Mouse (Mus musculus) midbrain, postnatal 0 days (tissue): ENCODE results near the gene Pnliprp1. TPM values are rescaled to one million over a fixed set of nuclear protein-coding genes. Genes with fewer than 3 reads are reported as not detected.

ENCODE experiments used
- ATAC-seq: fragments of 200-750 bp; cut with Nextera tagmentation; 2 replicates; pipeline ENCODE4 v1.8.0; 2017; ENCODE audit warnings: moderate number of reproducible peaks, mild to moderate bottlenecking, moderate TSS enrichment, moderate library complexity; ENCODE audit not compliant: low FRiP score
- DNase-seq: peaks from one replicate; pipeline ENCODE4 v3.0.0-alpha.2; 2015; ENCODE audit warnings: low spot score
- H3K27ac ChIP-seq: fragments of 300-500 bp; sonication (generic); 2 replicates; pipeline ENCODE4 v1.5.1; 2014; ENCODE audit warnings: low read depth, mild to moderate bottlenecking, low read length, mixed read lengths
- H3K27me3 ChIP-seq: fragments of 300-500 bp; sonication (generic); 2 replicates; pipeline ENCODE4 v1.6.1; 2014; ENCODE audit warnings: low read length, control low read depth, mixed read lengths; ENCODE audit not compliant: insufficient read depth
- H3K36me3 ChIP-seq: fragments of 300-500 bp; sonication (generic); 2 replicates; pipeline ENCODE4 v1.6.1; 2014; ENCODE audit warnings: low read length, control low read depth, mixed read lengths; ENCODE audit not compliant: insufficient read depth
- H3K4me1 ChIP-seq: fragments of 300-500 bp; sonication (generic); 2 replicates; pipeline ENCODE4 v1.6.1; 2014; ENCODE audit warnings: mild to moderate bottlenecking, control low read depth, antibody characterized with exemption, low read length, mixed read lengths; ENCODE audit not compliant: insufficient read depth
- H3K4me2 ChIP-seq: fragments of 300-500 bp; sonication (generic); 2 replicates; pipeline ENCODE4 v1.6.1; 2014; ENCODE audit warnings: low read depth, mild to moderate bottlenecking, low read length, mixed read lengths; ENCODE audit not compliant: poor library complexity, severe bottlenecking
- H3K4me3 ChIP-seq: fragments of 300-500 bp; sonication (generic); 2 replicates; pipeline ENCODE4 v1.5.1; 2014; ENCODE audit warnings: low read depth, mild to moderate bottlenecking, low read length, moderate library complexity
- H3K9ac ChIP-seq: fragments of 300-500 bp; sonication (generic); replicated peaks from 2 replicates; pipeline ENCODE4 v1.6.1; 2014; ENCODE audit warnings: mild to moderate bottlenecking, low read length, moderate library complexity, mixed read lengths; ENCODE audit not compliant: poor library complexity, severe bottlenecking
- H3K9me3 ChIP-seq: fragments of 300-500 bp; sonication (generic); 2 replicates; pipeline ENCODE4 v1.6.1; 2016; ENCODE audit warnings: low read length, control low read depth
- CTCF ChIP-seq: IDR thresholded peaks from 2 replicates; pipeline ENCODE4 v1.5.1; 2016; ENCODE audit warnings: antibody characterized with exemption, mild to moderate bottlenecking
- WGBS: fragments of 180-500 bp; shearing (Covaris S2); extraction: QIAGEN DNeasy Blood & Tissue Kit; methylation state at CpG from one replicate; pipeline ENCODE4 v1.1.7; 2014; 5-methylcytosine and 5-hydroxymethylcytosine counted together
- polyA plus RNA-seq: library from polyadenylated mRNA; unstranded; fragments of >200 nt; fragmentation: Nextera tagmentation; extraction: Ambion mirVana; gene quantifications from 2 replicates; pipeline ENCODE4 v1.2.1, GENCODE M21; 2015
- total RNA-seq: library from RNA; depleted of rRNA; stranded (reverse); fragments of >200 nt; gene quantifications from 2 replicates; pipeline ENCODE4 v1.2.3, GENCODE M21; 2014; rRNA removed

Pnliprp1 gene
- total and polyA plus RNA-seq, 2 experiments from 2014 or later, result 0.38 TPM; not detected in 1

- Histone ChIP-seq H3K27ac (peak overlapping the region; percentile 43; the same call in 1 of the 2 replicates), H3K36me3 (no peaks in the 10 kb centered on the region), H3K4me1 (0 out of 2 replicates have a peak, but pooled peaks cover 2% of the 10 kb centered on the region), H3K9me3 (no peaks in the 10 kb centered on the region), H3K4me3 (no peak overlapping the region), H3K4me2 (no peak overlapping the region), H3K9ac (no peak overlapping the region), H3K27me3 (no peaks in the 10 kb centered on the region)
- TF ChIP-seq CTCF, result no peak
- peak; percentile 72 for ATAC-seq
- DNase-seq, result peak; percentile 87
- WGBS, result 18% methylated on average over 7 of the region's 7 CpGs
Measured at GRCm38 (mm10) chr19:58783938-58784337, 55.3 kb downstream of the Pnliprp1 start.

DNA sequence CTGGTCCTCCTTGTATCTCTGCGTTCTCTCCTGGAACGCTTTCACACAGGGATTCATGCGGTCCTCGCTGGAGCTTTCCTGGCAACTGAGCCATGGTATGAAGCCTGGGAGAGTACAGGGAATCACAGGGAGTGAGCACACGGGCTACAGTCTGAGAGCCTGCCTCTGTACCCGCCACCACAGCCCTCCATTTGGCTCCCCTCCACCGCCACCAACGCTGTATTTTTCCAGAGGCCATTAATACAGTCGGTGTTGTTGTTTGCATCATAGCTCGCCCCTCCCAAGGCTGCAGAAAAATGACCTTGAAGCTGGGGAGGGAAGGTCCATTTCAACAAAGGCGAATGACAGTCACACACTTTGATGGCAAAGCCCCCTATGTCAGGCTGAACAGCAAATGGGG, 60.5 kb downstream of the Pnliprp1 start:
- H3K36me3 ChIP-seq, result no peaks in the 10 kb centered on the region
- no peak overlapping the region for H3K4me3 ChIP-seq
- DNase-seq, result no peak
- no peak overlapping the region for H3K9ac ChIP-seq
- no peak for TF ChIP-seq CTCF
- no peak overlapping the region for H3K27ac ChIP-seq
- WGBS, result 70% methylated on average over 11 of the region's 11 CpGs
- no peaks in the 10 kb centered on the region for H3K9me3 ChIP-seq
- H3K27me3 ChIP-seq, result no peaks in the 10 kb centered on the region
- H3K4me1 ChIP-seq, result no peaks in the 10 kb centered on the region
- H3K4me2 ChIP-seq, result no peak overlapping the region
- ATAC-seq, result no peak

Other genes with a start within 250 kb of the Pnliprp1 start
- not detected in 2 replicates for gene Ccdc172, start 216.9 kb upstream of the Pnliprp1 start, total RNA-seq
- not detected in 2 replicates for gene Ccdc172, start 216.9 kb upstream of the Pnliprp1 start, polyA plus RNA-seq
- not detected in 2 replicates for gene Pnlip, start 76.4 kb upstream of the Pnliprp1 start, total RNA-seq
- gene Pnlip, start 76.4 kb upstream of the Pnliprp1 start, polyA plus RNA-seq, result 0.17 and 0.48 TPM in 2 replicates
- 0.27 TPM in 1 of 2 replicates, not detected in the other for gene Pnliprp2, start 30.8 kb downstream of the Pnliprp1 start, total RNA-seq
- not detected in 2 replicates for gene Pnliprp2, start 30.8 kb downstream of the Pnliprp1 start, polyA plus RNA-seq
- not detected in 2 replicates for gene 1700019N19Rik, start 65.6 kb downstream of the Pnliprp1 start, total RNA-seq
- not detected in 2 replicates for gene 1700019N19Rik, start 65.6 kb downstream of the Pnliprp1 start, polyA plus RNA-seq
- 0.42 and 0.71 TPM in 2 replicates for gene Eno4, start 214.5 kb downstream of the Pnliprp1 start, total RNA-seq
- gene Eno4, start 214.5 kb downstream of the Pnliprp1 start, polyA plus RNA-seq, result 1.3 and 1.5 TPM in 2 replicates
- 73.7 and 80.0 TPM in 2 replicates for gene Hspa12a, start 214.8 kb downstream of the Pnliprp1 start, total RNA-seq
- 53.8 and 54.0 TPM in 2 replicates for gene Hspa12a, start 214.8 kb downstream of the Pnliprp1 start, polyA plus RNA-seq